Mouse (Mus musculus): ENCODE data around the gene Shroom1. TPM values are rescaled to one million over a fixed set of nuclear protein-coding genes. Genes with fewer than 3 reads are reported as not detected.

Shroom1 gene
- polyA plus RNA-seq, 1 experiment: 0.35 TPM

- Histone ChIP-seq H3K27ac (ENCODE audit: insufficient read depth, low read length) (no peak overlapping the region), H3K36me3 (ENCODE audit: control insufficient read depth, insufficient read depth, low read length) (no peaks in the 10 kb centered on the region), H3K4me1 (ENCODE audit: control insufficient read depth, insufficient read depth, insufficient read length) (no peaks in the 10 kb centered on the region), H3K4me3 (ENCODE audit: extremely low read depth, insufficient read depth, insufficient read length) (no peak overlapping the region), H3K27me3 (ENCODE audit: control insufficient read depth, insufficient read depth, low read length) (peaks cover 2% of the 10 kb centered on the region; the same call in 1 of the 2 replicates)
- no peak for DNase-seq (ENCODE audit: low read depth in 1 of 2, low spot score in 2 of 2)
- 46% methylated on average over 3 of the region's 3 CpGs for WGBS
- no peak for TF ChIP-seq POLR2A (IDR thresholded peaks at IDR 0.05; ENCODE audit: low read depth, low read length)
These were observed 28.7 kb downstream of the Shroom1 start for GRCm38 (mm10) chr11:53485719-53486118.

GRCm38 (mm10) chr11:53486351-53486750, 29.3 kb downstream of the Shroom1 start:
- no peaks in the 10 kb centered on the region for H3K4me1 ChIP-seq (ENCODE audit: control insufficient read depth, insufficient read depth, insufficient read length)
- WGBS: 92% methylated on average over 3 of the region's 3 CpGs
- no peaks in the 10 kb centered on the region for H3K36me3 ChIP-seq (ENCODE audit: control insufficient read depth, insufficient read depth, low read length)
- no peak for DNase-seq (ENCODE audit: low read depth in 1 of 2, low spot score in 2 of 2)
- H3K4me3 ChIP-seq (ENCODE audit: extremely low read depth, insufficient read depth, insufficient read length): no peak overlapping the region
- H3K27ac ChIP-seq (ENCODE audit: insufficient read depth, low read length): no peak overlapping the region
- TF ChIP-seq POLR2A (IDR thresholded peaks at IDR 0.05; ENCODE audit: low read depth, low read length): no peak
- TF ChIP-seq CTCF (IDR thresholded peaks at IDR 0.05; ENCODE audit: extremely low read depth, insufficient read depth, insufficient read length, insufficient replicate concordance): no peak
- H3K27me3 ChIP-seq (ENCODE audit: control insufficient read depth, insufficient read depth, low read length): peaks cover 2% of the 10 kb centered on the region; the same call in 1 of the 2 replicates

GRCm38 (mm10) chr11:53486822-53487594, 30.0 kb downstream of the Shroom1 start:
- no peak for TF ChIP-seq POLR2A (IDR thresholded peaks at IDR 0.05; ENCODE audit: low read depth, low read length)
- TF ChIP-seq CTCF (IDR thresholded peaks at IDR 0.05; ENCODE audit: extremely low read depth, insufficient read depth, insufficient read length, insufficient replicate concordance): no peak
- H3K36me3 ChIP-seq (ENCODE audit: control insufficient read depth, insufficient read depth, low read length): no peaks in the 10 kb centered on the region
- H3K27me3 ChIP-seq (ENCODE audit: control insufficient read depth, insufficient read depth, low read length): peaks cover 2% of the 10 kb centered on the region; the same call in 1 of the 2 replicates
- no peaks in the 10 kb centered on the region for H3K4me1 ChIP-seq (ENCODE audit: control insufficient read depth, insufficient read depth, insufficient read length)
- 21% methylated on average over 27 of the region's 27 CpGs for WGBS
- peak in 1 of 2 experiments; percentile 8 for DNase-seq (ENCODE audit: low read depth in 1 of 2, low spot score in 2 of 2)
- H3K4me3 ChIP-seq (ENCODE audit: extremely low read depth, insufficient read depth, insufficient read length): no peak overlapping the region
- H3K27ac ChIP-seq (ENCODE audit: insufficient read depth, low read length): no peak overlapping the region

DNA sequence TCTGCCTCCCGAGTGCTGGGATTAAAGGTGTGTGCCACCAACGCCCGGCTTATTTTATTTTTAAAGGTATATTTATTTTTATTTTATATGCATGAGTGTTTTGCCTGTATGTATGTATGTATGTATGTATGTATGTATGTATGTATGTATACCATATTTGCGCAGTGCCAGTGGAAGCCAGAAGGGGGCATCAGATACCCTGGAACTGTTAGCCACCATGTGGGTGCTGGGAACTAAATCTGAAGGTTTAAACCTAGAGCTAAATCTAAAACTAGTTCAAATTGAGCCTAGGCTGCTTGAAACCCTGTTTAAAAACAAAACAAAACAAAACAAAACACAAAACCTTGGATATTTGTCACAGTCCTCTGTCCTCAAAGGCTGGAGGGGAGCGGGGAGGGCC, 32.0 kb downstream of the Shroom1 start:
- TF ChIP-seq CTCF (IDR thresholded peaks at IDR 0.05; ENCODE audit: extremely low read depth, insufficient read depth, insufficient read length, insufficient replicate concordance): no peak
- no peak for TF ChIP-seq POLR2A (IDR thresholded peaks at IDR 0.05; ENCODE audit: low read depth, low read length)

GRCm38 (mm10) chr11:53489421-53489820, 32.4 kb downstream of the Shroom1 start:
- DNase-seq (ENCODE audit: low read depth in 1 of 2, low spot score in 2 of 2): no peak
- Histone ChIP-seq H3K27me3 (ENCODE audit: control insufficient read depth, insufficient read depth, low read length) (peaks cover 2% of the 10 kb centered on the region; the same call in 1 of the 2 replicates), H3K36me3 (ENCODE audit: control insufficient read depth, insufficient read depth, low read length) (no peaks in the 10 kb centered on the region), H3K4me1 (ENCODE audit: control insufficient read depth, insufficient read depth, insufficient read length) (no peaks in the 10 kb centered on the region), H3K27ac (ENCODE audit: insufficient read depth, low read length) (no peak overlapping the region), H3K4me3 (ENCODE audit: extremely low read depth, insufficient read depth, insufficient read length) (no peak overlapping the region)
- no peak for TF ChIP-seq POLR2A (IDR thresholded peaks at IDR 0.05; ENCODE audit: low read depth, low read length)
- TF ChIP-seq CTCF (IDR thresholded peaks at IDR 0.05; ENCODE audit: extremely low read depth, insufficient read depth, insufficient read length, insufficient replicate concordance): no peak
- WGBS: 92% methylated on average over 9 of the region's 9 CpGs

More for the DNA sequence above, 32.0 kb downstream of the Shroom1 start:
- Histone ChIP-seq H3K4me3 (ENCODE audit: extremely low read depth, insufficient read depth, insufficient read length) (no peak overlapping the region), H3K36me3 (ENCODE audit: control insufficient read depth, insufficient read depth, low read length) (no peaks in the 10 kb centered on the region), H3K27ac (ENCODE audit: insufficient read depth, low read length) (no peak overlapping the region), H3K27me3 (ENCODE audit: control insufficient read depth, insufficient read depth, low read length) (peaks cover 2% of the 10 kb centered on the region; the same call in 1 of the 2 replicates), H3K4me1 (ENCODE audit: control insufficient read depth, insufficient read depth, insufficient read length) (no peaks in the 10 kb centered on the region)
- 94% methylated on average over 5 of the region's 5 CpGs for WGBS
- no peak for DNase-seq (ENCODE audit: low read depth in 1 of 2, low spot score in 2 of 2)

- DNase-seq (ENCODE audit: low read depth in 1 of 2, low spot score in 2 of 2): no peak
- TF ChIP-seq CTCF (IDR thresholded peaks at IDR 0.05; ENCODE audit: extremely low read depth, insufficient read depth, insufficient read length, insufficient replicate concordance) (no peak), POLR2A (IDR thresholded peaks at IDR 0.05; ENCODE audit: low read depth, low read length) (no peak)
- Histone ChIP-seq H3K27me3 (ENCODE audit: control insufficient read depth, insufficient read depth, low read length) (0 out of 2 replicates have a peak, but pooled peaks cover 2% of the 10 kb centered on the region), H3K27ac (ENCODE audit: insufficient read depth, low read length) (no peak overlapping the region), H3K4me3 (ENCODE audit: extremely low read depth, insufficient read depth, insufficient read length) (no peak overlapping the region), H3K36me3 (ENCODE audit: control insufficient read depth, insufficient read depth, low read length) (no peaks in the 10 kb centered on the region), H3K4me1 (ENCODE audit: control insufficient read depth, insufficient read depth, insufficient read length) (no peaks in the 10 kb centered on the region)
- WGBS: 56% methylated on average over 8 of the region's 8 CpGs
These were observed 35.0 kb downstream of the Shroom1 start for GRCm38 (mm10) chr11:53491954-53492401.

All from spleen, adult 2 months (tissue).